Mouse (Mus musculus) G1E (cell line): ENCODE data around the gene Sh2d6.

Experiments
- CTCF ChIP-seq: IDR thresholded peaks from 2 replicates; pipeline ENCODE4 v1.5.1; 2012; ENCODE audit warnings: low read depth, low read length, inconsistent platforms, mixed read lengths
- GATA1 ChIP-seq: IDR thresholded peaks from 2 replicates; pipeline ENCODE4 v1.6.1; 2012; ENCODE audit warnings: borderline replicate concordance, low read length, inconsistent platforms, mixed read lengths
- TAL1 ChIP-seq: conservative IDR thresholded peaks from 2 replicates; pipeline ENCODE4 v1.6.1; 2012; ENCODE audit warnings: low read depth, low read length, inconsistent platforms, mixed read lengths

GRCm38 (mm10) chr6:72489534-72489933 lies 32.0 kb downstream of the Sh2d6 start:
- TF ChIP-seq TAL1 (no peak), CTCF (no peak), GATA1 (no peak)
